Mouse (Mus musculus) telencephalon, adult 2 months (tissue): ENCODE results near the gene Chn2.

Experiments used
- DNase-seq: peaks from one replicate; pipeline ENCODE4 v3.0.0-alpha.2; 2011; ENCODE audit warnings: low read depth, low spot score

The Chn2 gene

GRCm38 (mm10) chr6:54039357-54039804 lies at the start of gene Chn2:
Gene Chn2 (plus strand): TSS chr6:54039554.
- DNase-seq, result no peak

- no peak for DNase-seq
These were observed 47.0 kb upstream of the Chn2 start for GRCm38 (mm10) chr6:53992386-53992785.

GRCm38 (mm10) chr6:53995519-53995918 lies 43.8 kb upstream of the Chn2 start:
- no peak for DNase-seq

- no peak for DNase-seq
These were observed 43.0 kb upstream of the Chn2 start for GRCm38 (mm10) chr6:53996226-53996955.

- DNase-seq, result no peak
These were observed 34.1 kb upstream of the Chn2 start for GRCm38 (mm10) chr6:54005302-54005701.

GRCm38 (mm10) chr6:54008448-54009120 lies 30.8 kb upstream of the Chn2 start:
- no peak for DNase-seq

GRCm38 (mm10) chr6:54009293-54009692 lies 30.1 kb upstream of the Chn2 start:
- no peak for DNase-seq

GRCm38 (mm10) chr6:54010362-54010761 lies 29.0 kb upstream of the Chn2 start:
- no peak for DNase-seq

- DNase-seq, result no peak
These were observed 27.2 kb upstream of the Chn2 start for GRCm38 (mm10) chr6:54012163-54012562.

GRCm38 (mm10) chr6:54018038-54018437 lies 21.3 kb upstream of the Chn2 start:
- no peak for DNase-seq

GRCm38 (mm10) chr6:54018861-54019260 lies 20.5 kb upstream of the Chn2 start:
- no peak for DNase-seq

- no peak for DNase-seq
These were observed 18.1 kb upstream of the Chn2 start for GRCm38 (mm10) chr6:54021123-54021789.

GRCm38 (mm10) chr6:54023846-54024245 lies 15.5 kb upstream of the Chn2 start:
- DNase-seq, result no peak

- no peak for DNase-seq
These were observed 10.6 kb upstream of the Chn2 start for GRCm38 (mm10) chr6:54028706-54029105.

- DNase-seq, result no peak
These were observed 9.0 kb upstream of the Chn2 start for GRCm38 (mm10) chr6:54030351-54030750.

GRCm38 (mm10) chr6:54030776-54031175 lies 8.6 kb upstream of the Chn2 start:
- no peak for DNase-seq

GRCm38 (mm10) chr6:54034471-54034870 lies 4.9 kb upstream of the Chn2 start:
- DNase-seq, result no peak

GRCm38 (mm10) chr6:54035548-54035947 lies 3.8 kb upstream of the Chn2 start:
- DNase-seq, result no peak

GRCm38 (mm10) chr6:54038866-54039265 lies 488 bp upstream of the Chn2 start:
- DNase-seq, result no peak

GRCm38 (mm10) chr6:54039805-54040447 lies 572 bp downstream of the Chn2 start:
- DNase-seq, result no peak

- no peak for DNase-seq
These were observed 1.1 kb downstream of the Chn2 start for GRCm38 (mm10) chr6:54040448-54040844.

- no peak for DNase-seq
These were observed 2.2 kb downstream of the Chn2 start for GRCm38 (mm10) chr6:54041386-54042043.
